Mouse (Mus musculus): ENCODE measurements at regions not wholly inside any gene's neighbourhood (a gene's known extent, or its start where the extent isn't known, plus 50 kb on each side); places are given as distances from the start of the nearest gene placed in this dataset.
"Not testable (repeated sequence)": the region's sequence is repeated elsewhere in the genome, so short reads cannot be mapped to it uniquely, and the experiment has no call there.

DNA sequence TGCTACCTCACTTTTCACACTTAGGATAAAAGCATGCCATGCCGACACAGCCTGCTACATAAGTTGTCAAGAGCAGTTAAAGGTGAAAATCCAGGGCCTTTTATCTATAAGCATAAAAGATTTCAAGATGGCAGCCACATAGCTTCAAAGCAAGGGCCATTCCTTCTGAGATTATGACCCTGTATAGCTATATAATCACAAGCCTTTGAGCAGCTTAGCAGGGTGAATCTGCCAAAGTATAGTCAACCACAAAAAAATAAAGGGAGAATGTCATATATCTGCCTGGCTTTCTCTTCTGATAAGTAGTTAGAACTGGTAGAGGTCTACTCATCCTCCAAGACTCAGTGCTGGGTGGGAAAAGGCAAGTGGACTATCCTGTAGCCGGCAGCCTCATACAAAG lies 440.4 kb upstream of the Sphkap start:
- Histone ChIP-seq H3K4me2 (ENCODE audit: low read depth, low read length) (no peak overlapping the region), H3K4me3 (ENCODE audit: low read length) (no peak overlapping the region), H3K9me3 (ENCODE audit: control insufficient read depth, low read length) (no peaks in the 10 kb centered on the region), H3K4me1 (ENCODE audit: control insufficient read depth, insufficient read depth, low read length) (no peaks in the 10 kb centered on the region), H3K27me3 (replicated peaks; ENCODE audit: control insufficient read depth, insufficient read depth, low read length) (no peaks in the 10 kb centered on the region), H3K27ac (ENCODE audit: low read length) (no peak overlapping the region), H3K36me3 (ENCODE audit: control insufficient read depth, insufficient read depth, low read length) (no peaks in the 10 kb centered on the region), H3K9ac (ENCODE audit: low read depth, low read length) (no peak overlapping the region)
- 88% methylated on average over 2 of the region's 2 CpGs for WGBS
- ATAC-seq, result no peak

DNA sequence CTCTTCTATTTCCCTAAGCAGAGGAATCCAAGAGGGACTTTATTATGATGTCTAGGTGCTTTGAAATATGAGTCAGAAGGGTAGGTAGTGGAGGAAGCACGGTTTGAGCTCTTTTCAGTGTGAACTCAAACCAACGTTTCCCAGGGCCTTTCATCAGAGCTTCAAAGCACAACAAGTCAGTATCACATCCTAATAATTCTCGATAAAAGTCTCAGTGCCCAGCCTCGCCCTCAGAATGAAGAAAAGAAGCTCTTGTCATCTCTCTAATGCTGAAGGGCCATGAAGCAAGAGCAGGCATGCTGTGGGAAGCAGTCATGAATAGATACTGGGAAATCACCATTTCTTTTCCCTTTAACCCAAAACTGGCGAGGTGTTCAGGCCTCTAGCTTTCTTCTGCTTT lies 440.0 kb upstream of the Sphkap start:
- no peak for ATAC-seq
- Histone ChIP-seq H3K36me3 (ENCODE audit: control insufficient read depth, insufficient read depth, low read length) (no peaks in the 10 kb centered on the region), H3K27ac (ENCODE audit: low read length) (no peak overlapping the region), H3K9ac (ENCODE audit: low read depth, low read length) (no peak overlapping the region), H3K4me2 (ENCODE audit: low read depth, low read length) (no peak overlapping the region), H3K9me3 (ENCODE audit: control insufficient read depth, low read length) (no peaks in the 10 kb centered on the region), H3K27me3 (replicated peaks; ENCODE audit: control insufficient read depth, insufficient read depth, low read length) (no peaks in the 10 kb centered on the region), H3K4me3 (ENCODE audit: low read length) (no peak overlapping the region), H3K4me1 (ENCODE audit: control insufficient read depth, insufficient read depth, low read length) (no peaks in the 10 kb centered on the region)
- 62% methylated on average over 5 of the region's 5 CpGs for WGBS

DNA sequence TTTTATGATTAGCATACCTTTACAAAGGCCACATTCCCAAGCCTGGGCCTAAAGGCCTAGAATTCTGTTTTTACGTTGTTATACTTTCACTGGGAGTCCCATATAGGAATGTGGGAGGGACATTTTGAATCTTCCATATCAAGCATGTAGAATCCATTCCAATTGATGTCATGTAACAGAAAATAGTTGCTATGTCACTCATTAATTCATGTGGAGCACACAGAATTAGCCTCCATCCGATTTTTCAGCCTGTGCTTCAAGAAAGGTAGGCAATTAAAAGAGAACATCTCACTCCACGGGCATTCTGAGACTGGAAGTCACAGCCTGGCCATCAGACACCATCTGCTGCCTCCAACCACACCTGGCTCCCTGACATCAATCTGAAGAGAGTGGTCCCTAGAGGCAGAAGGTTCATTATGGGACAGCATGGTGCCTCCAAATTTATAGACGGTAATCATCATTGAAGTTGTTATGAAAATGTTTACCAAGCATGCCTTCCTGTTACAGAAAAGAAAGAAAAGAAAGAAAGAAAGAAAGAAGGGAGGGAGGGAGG lies 436.9 kb upstream of the Sphkap start:
- 63% methylated on average over 4 of the region's 4 CpGs for WGBS
- H3K4me3 ChIP-seq (ENCODE audit: low read length), result no peak overlapping the region

DNA sequence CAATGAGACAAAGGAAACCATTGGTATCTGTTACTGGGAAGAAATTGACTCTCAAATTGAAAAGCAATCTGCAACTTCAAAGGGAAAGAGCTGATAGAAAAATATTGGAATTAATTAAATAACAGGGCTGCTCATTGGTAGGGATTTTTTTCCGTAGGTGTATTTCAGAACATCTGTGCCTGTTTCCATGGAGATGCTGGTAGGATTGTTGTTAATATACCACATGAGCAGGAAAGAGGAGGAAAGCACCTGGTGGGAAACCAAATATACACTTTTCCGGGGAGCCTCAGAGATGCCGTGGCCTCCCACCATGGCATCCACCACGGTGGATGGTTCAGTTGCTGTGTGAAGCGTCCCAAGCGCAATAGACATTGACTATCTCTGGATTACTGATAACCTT lies 428.0 kb upstream of the Sphkap start:
- H3K4me3 ChIP-seq (ENCODE audit: low read length), result no peak overlapping the region
- H3K27me3 ChIP-seq (replicated peaks; ENCODE audit: control insufficient read depth, insufficient read depth, low read length), result no peaks in the 10 kb centered on the region
- no peaks in the 10 kb centered on the region for H3K4me1 ChIP-seq (ENCODE audit: control insufficient read depth, insufficient read depth, low read length)
- H3K36me3 ChIP-seq (ENCODE audit: control insufficient read depth, insufficient read depth, low read length), result no peaks in the 10 kb centered on the region
- no peak overlapping the region for H3K9ac ChIP-seq (ENCODE audit: low read depth, low read length)
- ATAC-seq, result no peak
- no peaks in the 10 kb centered on the region for H3K9me3 ChIP-seq (ENCODE audit: control insufficient read depth, low read length)
- H3K27ac ChIP-seq (ENCODE audit: low read length), result no peak overlapping the region
- 87% methylated on average over 6 of the region's 6 CpGs for WGBS
- no peak overlapping the region for H3K4me2 ChIP-seq (ENCODE audit: low read depth, low read length)

More for the DNA sequence above, 436.9 kb upstream of the Sphkap start:
- Histone ChIP-seq H3K36me3 (ENCODE audit: control insufficient read depth, insufficient read depth, low read length) (no peaks in the 10 kb centered on the region), H3K9ac (ENCODE audit: low read depth, low read length) (no peak overlapping the region), H3K4me2 (ENCODE audit: low read depth, low read length) (no peak overlapping the region), H3K27me3 (replicated peaks; ENCODE audit: control insufficient read depth, insufficient read depth, low read length) (no peaks in the 10 kb centered on the region), H3K27ac (ENCODE audit: low read length) (no peak overlapping the region), H3K4me1 (ENCODE audit: control insufficient read depth, insufficient read depth, low read length) (no peaks in the 10 kb centered on the region), H3K9me3 (ENCODE audit: control insufficient read depth, low read length) (no peaks in the 10 kb centered on the region)
- no peak for ATAC-seq

DNA sequence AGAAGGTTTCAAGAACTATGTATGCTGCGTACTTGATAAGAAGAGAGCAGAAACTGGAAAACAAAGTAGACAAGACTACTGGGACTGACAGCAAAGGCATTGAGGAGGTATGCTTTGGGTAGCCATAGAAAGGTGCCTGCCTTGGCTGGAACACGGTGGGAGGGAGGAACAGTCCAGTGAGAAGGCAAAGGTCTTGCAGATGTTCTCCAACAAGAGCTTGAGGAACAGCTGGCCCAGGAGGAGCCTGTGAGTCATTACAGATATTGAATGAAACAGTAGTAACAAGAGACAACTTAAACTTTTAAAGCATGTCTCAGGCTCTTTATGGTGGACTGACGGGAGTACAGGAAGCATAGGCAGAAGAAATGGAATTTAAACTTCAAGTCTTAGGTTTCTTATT lies 424.9 kb upstream of the Sphkap start:
- H3K4me2 ChIP-seq (ENCODE audit: low read depth, low read length), result no peak overlapping the region
- 81% methylated on average over 3 of the region's 3 CpGs for WGBS
- H3K4me1 ChIP-seq (ENCODE audit: control insufficient read depth, insufficient read depth, low read length), result no peaks in the 10 kb centered on the region
- no peak overlapping the region for H3K27ac ChIP-seq (ENCODE audit: low read length)
- no peak for ATAC-seq
- H3K27me3 ChIP-seq (replicated peaks; ENCODE audit: control insufficient read depth, insufficient read depth, low read length), result no peaks in the 10 kb centered on the region
- no peaks in the 10 kb centered on the region for H3K36me3 ChIP-seq (ENCODE audit: control insufficient read depth, insufficient read depth, low read length)
- no peaks in the 10 kb centered on the region for H3K9me3 ChIP-seq (ENCODE audit: control insufficient read depth, low read length)
- H3K4me3 ChIP-seq (ENCODE audit: low read length), result no peak overlapping the region
- H3K9ac ChIP-seq (ENCODE audit: low read depth, low read length), result no peak overlapping the region

DNA sequence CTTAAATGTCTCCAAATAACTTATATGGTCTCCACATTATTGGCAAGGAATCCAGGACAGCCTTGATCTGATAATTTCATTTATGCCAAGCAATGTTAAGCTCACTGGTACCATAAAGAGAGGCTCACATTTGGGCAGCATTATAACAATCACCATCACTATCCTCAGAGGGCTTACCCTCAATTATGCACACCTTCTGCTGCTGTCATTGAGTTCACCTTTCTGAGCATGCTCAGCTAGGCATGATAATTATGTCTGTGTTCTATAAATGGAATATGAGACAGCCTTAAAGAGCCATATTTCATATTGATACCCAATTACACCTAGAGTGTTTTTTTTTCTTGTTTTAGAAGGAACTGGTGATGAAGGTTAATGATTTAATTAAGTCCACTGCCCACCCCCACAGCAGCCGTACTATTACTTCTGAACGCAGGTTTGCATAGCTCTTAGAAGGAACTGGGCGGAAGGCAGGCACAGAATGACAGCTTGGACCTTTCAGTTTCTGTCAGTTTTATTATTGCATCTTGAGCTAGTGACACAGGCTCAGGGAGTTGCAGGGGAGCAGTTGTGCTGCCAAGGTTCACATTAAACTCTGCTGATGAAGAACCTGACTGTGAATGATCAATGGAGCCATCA lies 424.0 kb upstream of the Sphkap start:
- Histone ChIP-seq H3K9ac (ENCODE audit: low read depth, low read length) (no peak overlapping the region), H3K4me3 (ENCODE audit: low read length) (no peak overlapping the region), H3K4me1 (ENCODE audit: control insufficient read depth, insufficient read depth, low read length) (no peaks in the 10 kb centered on the region), H3K9me3 (ENCODE audit: control insufficient read depth, low read length) (no peaks in the 10 kb centered on the region), H3K4me2 (ENCODE audit: low read depth, low read length) (no peak overlapping the region), H3K27me3 (replicated peaks; ENCODE audit: control insufficient read depth, insufficient read depth, low read length) (no peaks in the 10 kb centered on the region), H3K36me3 (ENCODE audit: control insufficient read depth, insufficient read depth, low read length) (no peaks in the 10 kb centered on the region), H3K27ac (ENCODE audit: low read length) (no peak overlapping the region)
- 61% methylated on average over 3 of the region's 3 CpGs for WGBS
- no peak for ATAC-seq

DNA sequence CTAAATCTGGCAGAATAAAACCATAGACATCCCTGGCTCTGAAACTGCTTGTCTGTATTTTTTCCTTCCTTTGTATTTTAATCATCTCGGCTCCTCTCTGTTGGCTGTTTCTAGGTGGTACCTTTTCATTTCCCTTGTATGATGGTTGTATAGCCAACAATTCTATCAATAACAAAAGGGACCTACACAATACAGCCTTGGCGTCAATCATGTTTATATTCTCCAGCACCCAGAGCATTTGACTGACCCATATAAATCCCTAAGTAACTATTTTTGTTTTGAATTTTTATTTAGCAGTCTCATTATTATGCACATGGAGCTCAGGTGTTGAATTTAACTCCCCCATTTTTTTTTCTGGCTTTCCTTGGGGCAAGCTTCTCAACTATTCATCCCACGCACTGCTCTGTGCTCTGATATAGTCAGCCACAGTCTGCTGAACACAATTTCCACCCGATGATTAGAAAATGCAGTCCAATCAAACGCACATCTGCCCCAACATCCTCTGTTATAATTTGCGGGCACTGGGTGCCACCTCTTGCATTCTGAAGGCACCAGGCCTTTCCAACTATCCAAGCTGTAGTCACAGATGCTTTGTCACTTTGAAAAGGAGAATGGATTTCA lies 422.1 kb upstream of the Sphkap start:
- no peak overlapping the region for H3K4me3 ChIP-seq (ENCODE audit: low read length)
- 82% methylated on average over 6 of the region's 6 CpGs for WGBS
- H3K27ac ChIP-seq (ENCODE audit: low read length), result no peak overlapping the region
- no peaks in the 10 kb centered on the region for H3K4me1 ChIP-seq (ENCODE audit: control insufficient read depth, insufficient read depth, low read length)
- H3K4me2 ChIP-seq (ENCODE audit: low read depth, low read length), result no peak overlapping the region
- no peak overlapping the region for H3K9ac ChIP-seq (ENCODE audit: low read depth, low read length)
- ATAC-seq, result no peak
- H3K9me3 ChIP-seq (ENCODE audit: control insufficient read depth, low read length), result no peaks in the 10 kb centered on the region
- H3K36me3 ChIP-seq (ENCODE audit: control insufficient read depth, insufficient read depth, low read length), result no peaks in the 10 kb centered on the region
- H3K27me3 ChIP-seq (replicated peaks; ENCODE audit: control insufficient read depth, insufficient read depth, low read length), result no peaks in the 10 kb centered on the region

DNA sequence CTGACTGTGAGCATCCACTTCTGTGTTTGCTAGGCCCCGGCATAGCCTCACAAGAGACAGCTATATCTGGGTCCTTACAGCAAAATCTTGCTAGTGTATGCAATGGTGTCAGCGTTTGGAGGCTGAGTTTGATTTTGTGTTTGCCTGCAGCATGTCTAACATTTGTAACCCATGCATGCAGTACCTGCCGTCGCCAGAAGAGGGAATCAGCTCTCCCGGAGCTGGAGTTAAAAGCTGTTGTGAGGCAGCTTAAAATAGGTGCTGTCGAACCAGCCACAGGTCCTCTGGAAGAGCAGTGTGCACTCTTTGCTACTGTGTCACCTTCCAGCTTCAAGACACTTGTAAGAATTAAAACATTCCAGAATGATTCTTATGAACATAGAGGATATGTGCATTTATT lies 403.2 kb upstream of the Sphkap start:
- ATAC-seq; H3K4me1 ChIP-seq (ENCODE audit: control insufficient read depth, insufficient read depth, low read length); H3K27me3 ChIP-seq (replicated peaks; ENCODE audit: control insufficient read depth, insufficient read depth, low read length); H3K9ac ChIP-seq (ENCODE audit: low read depth, low read length); H3K9me3 ChIP-seq (ENCODE audit: control insufficient read depth, low read length); H3K4me2 ChIP-seq (ENCODE audit: low read depth, low read length); H3K4me3 ChIP-seq (ENCODE audit: low read length); H3K36me3 ChIP-seq (ENCODE audit: control insufficient read depth, insufficient read depth, low read length); H3K27ac ChIP-seq (ENCODE audit: low read length): not testable (repeated sequence)
- 42% methylated on average over 5 of the region's 6 CpGs for WGBS

DNA sequence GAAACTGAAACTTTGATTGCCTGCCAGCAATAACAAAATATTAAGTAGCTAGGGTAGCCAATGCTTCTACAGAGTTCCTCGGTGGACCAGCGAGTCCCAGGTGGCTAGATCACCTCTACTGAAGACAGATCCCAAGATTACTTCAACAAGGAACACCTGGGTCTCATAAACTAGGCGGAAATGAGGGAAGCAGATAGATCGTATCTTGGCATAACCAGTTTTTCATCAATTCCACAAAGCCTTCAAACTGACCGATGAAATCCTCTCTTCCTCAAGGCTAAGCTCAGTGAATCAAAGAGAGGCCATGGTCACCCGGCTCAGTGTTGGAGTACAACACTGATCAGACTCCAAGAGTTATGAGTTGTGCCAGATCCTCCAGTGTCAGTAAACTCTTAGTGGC lies 400.4 kb upstream of the Sphkap start:
- no peak for ATAC-seq
- H3K27me3 ChIP-seq (replicated peaks; ENCODE audit: control insufficient read depth, insufficient read depth, low read length), result no peaks in the 10 kb centered on the region
- H3K36me3 ChIP-seq (ENCODE audit: control insufficient read depth, insufficient read depth, low read length), result no peaks in the 10 kb centered on the region
- H3K9ac ChIP-seq (ENCODE audit: low read depth, low read length), result no peak overlapping the region
- H3K4me2 ChIP-seq (ENCODE audit: low read depth, low read length), result no peak overlapping the region
- H3K4me1 ChIP-seq (ENCODE audit: control insufficient read depth, insufficient read depth, low read length), result no peaks in the 10 kb centered on the region
- H3K27ac ChIP-seq (ENCODE audit: low read length), result no peak overlapping the region
- H3K4me3 ChIP-seq (ENCODE audit: low read length), result no peak overlapping the region
- WGBS, result 80% methylated on average over 6 of the region's 6 CpGs
- no peaks in the 10 kb centered on the region for H3K9me3 ChIP-seq (ENCODE audit: control insufficient read depth, low read length)
